Mouse (Mus musculus) hematopoietic multipotent progenitor cell, adult 10-12 weeks (in vitro differentiated cells): ENCODE results near the gene Vmn1r211. TPM values are rescaled to one million over a fixed set of nuclear protein-coding genes. Genes with fewer than 3 reads are reported as not detected.

Source experiments
- polyA plus RNA-seq: library from polyadenylated mRNA; stranded (reverse); fragments of >175 nt; gene quantifications from 2 replicates; pipeline ENCODE4 v1.2.3, GENCODE M21; 2012; ENCODE audit warnings: low replicate concordance

Gene Vmn1r211
- polyA plus RNA-seq, result not detected in 2 replicates

DNA sequence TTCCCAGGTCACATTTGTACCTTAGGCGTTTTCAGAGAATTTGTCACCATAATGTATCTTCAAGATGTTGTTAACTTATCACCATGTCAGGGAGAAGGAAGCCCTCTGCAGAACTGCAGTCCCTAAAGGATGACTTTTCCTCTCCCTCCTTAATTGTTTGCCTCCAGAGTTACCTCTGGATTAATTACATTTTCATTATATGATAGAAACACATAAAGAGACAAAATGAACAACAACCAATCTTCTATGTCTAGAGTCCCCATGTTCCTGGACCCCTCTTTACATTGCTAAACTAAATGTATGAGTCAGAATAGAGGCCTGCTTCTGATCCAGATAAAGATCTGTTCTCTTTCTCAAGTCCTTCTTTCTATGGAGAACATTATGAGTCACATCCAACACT, at the start of gene Vmn1r211:
TSS of gene Vmn1r211 (minus strand) at position 101 of the 400 bp plus-strand sequence.

DNA sequence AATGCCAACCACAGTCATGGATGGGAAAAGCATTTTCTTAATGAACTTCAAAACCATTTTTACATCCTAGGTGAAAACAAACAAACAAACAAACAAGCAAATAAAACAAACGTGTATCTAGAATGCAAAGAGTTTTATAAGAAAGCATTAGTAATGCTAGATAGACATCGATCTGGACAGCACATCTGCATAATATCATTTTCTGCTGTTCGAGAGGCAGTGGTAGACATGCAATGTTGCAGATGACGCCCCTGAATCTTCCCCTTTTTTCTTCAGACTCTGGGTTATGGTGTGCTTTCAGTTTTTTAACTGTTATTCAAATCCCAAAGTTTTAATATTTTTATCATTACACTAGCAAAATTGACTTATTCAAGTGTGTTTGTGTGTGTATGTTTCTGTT, 26.7 kb upstream of the Vmn1r211 start, which contains the start of gene Vmn1r212:
TSS of gene Vmn1r212 (minus strand) at position 101 of the 400 bp plus-strand sequence.

DNA sequence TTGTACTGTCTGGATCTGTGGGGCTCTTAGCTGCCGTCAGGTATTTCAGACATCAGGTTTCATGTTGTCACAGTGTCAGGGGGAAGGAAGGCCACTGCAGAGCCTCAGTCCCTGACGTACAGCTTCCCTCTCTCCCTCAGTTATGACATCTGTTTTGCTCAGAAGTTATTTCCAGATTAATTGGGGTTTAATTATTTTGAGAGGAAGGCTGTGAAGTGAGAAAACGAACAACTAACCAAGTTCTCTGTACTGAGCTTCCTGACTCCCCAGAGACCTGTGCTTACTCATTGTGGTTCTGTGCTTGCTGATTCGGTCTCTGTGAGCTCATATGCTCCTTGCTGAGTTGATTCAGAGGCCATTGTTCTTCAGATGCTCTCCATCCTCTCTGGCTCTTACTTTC, 26.1 kb downstream of the Vmn1r211 start, which contains the start of gene Vmn1r210:
TSS of gene Vmn1r210 (minus strand) at position 101 of the 400 bp plus-strand sequence.

DNA sequence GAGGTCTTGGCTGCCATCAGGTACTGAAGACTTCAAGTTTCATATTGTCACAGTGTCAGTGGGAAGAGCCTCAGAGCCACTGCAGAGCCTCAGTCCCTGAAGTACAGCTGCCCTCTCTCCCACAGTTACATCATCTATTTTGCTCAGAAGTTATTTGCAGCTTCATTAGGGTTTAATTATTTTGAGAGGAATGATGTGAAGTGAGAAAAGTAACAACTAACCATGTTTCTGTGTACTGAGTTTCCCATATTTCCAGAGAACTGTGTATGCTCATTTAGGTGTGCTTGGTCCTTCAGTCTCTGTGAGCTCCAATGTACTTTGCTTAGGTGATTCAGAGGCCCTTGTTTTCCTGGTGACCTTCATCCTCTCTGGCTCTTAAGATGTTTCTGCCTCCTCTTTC, 47.8 kb downstream of the Vmn1r211 start, which contains the start of gene Vmn1r209:
TSS of gene Vmn1r209 (minus strand) at position 101 of the 400 bp plus-strand sequence.

Other genes starting within 250 kb of the Vmn1r211 start
- not detected in 2 replicates for gene Vmn1r206, start 233.3 kb downstream of the Vmn1r211 start, polyA plus RNA-seq
- gene Vmn1r207-ps, start 127.9 kb downstream of the Vmn1r211 start, polyA plus RNA-seq, result not detected in 2 replicates
- not detected in 2 replicates for gene Vmn1r208, start 80.2 kb downstream of the Vmn1r211 start, polyA plus RNA-seq
- not detected in 2 replicates for gene Vmn1r209, start 47.9 kb downstream of the Vmn1r211 start, polyA plus RNA-seq
- gene Vmn1r210, start 26.2 kb downstream of the Vmn1r211 start, polyA plus RNA-seq, result not detected in 2 replicates
- gene Vmn1r212, start 26.6 kb upstream of the Vmn1r211 start, polyA plus RNA-seq, result not detected in 2 replicates
- not detected in 2 replicates for gene Vmn1r213, start 150.1 kb upstream of the Vmn1r211 start, polyA plus RNA-seq
- gene Vmn1r214, start 172.9 kb upstream of the Vmn1r211 start, polyA plus RNA-seq, result not detected in 2 replicates
- not detected in 2 replicates for gene Vmn1r215, start 210.5 kb upstream of the Vmn1r211 start, polyA plus RNA-seq